Mouse (Mus musculus): ENCODE measurements around the gene Tnf.

- TF ChIP-seq GATA1 (IDR thresholded peaks at IDR 0.05; ENCODE audit: borderline replicate concordance, low read length) (no peak), FLI1 (IDR thresholded peaks at IDR 0.05; ENCODE audit: low read length) (no peak)
Measured at GRCm38 (mm10) chr17:35232043-35232442, 30.2 kb upstream of the Tnf start.

All from megakaryocyte, embryonic 14.5 days (primary cell).